Mouse (Mus musculus) limb, embryonic 10.5 days (tissue): ENCODE measurements around the gene 1700020L24Rik. TPM values are rescaled to one million over a fixed set of nuclear protein-coding genes. Genes with fewer than 3 reads are reported as not detected.

Experiments used
- DNase-seq: peaks from one replicate; pipeline ENCODE4 v3.0.0-alpha.2; 2017; ENCODE audit warnings: low spot score
- H3K27ac ChIP-seq: fragments of 300-500 bp; sonication (generic); 2 replicates; pipeline ENCODE4 v1.5.1; 2016; ENCODE audit warnings: mild to moderate bottlenecking
- H3K27me3 ChIP-seq: fragments of 300-500 bp; sonication (generic); 2 replicates; pipeline ENCODE4 v1.6.1; 2016; ENCODE audit warnings: low read depth, mild to moderate bottlenecking; ENCODE audit not compliant: poor library complexity, severe bottlenecking
- H3K36me3 ChIP-seq: fragments of 300-500 bp; sonication (generic); 2 replicates; pipeline ENCODE4 v1.6.1; 2016; ENCODE audit warnings: mild to moderate bottlenecking, moderate library complexity
- H3K4me1 ChIP-seq: fragments of 300-500 bp; sonication (generic); 2 replicates; pipeline ENCODE4 v1.6.1; 2016
- H3K4me3 ChIP-seq: fragments of 300-500 bp; sonication (generic); 2 replicates; pipeline ENCODE4 v1.5.1; 2016; ENCODE audit warnings: mild to moderate bottlenecking, moderate library complexity
- H3K9me3 ChIP-seq: fragments of 300-500 bp; sonication (generic); replicated peaks from 2 replicates; pipeline ENCODE4 v1.6.1; 2016; ENCODE audit warnings: mild to moderate bottlenecking
- WGBS: fragments of 180-500 bp; shearing (Covaris S2); methylation state at CpG from one replicate; pipeline ENCODE4 v1.1.7; 2016; 5-methylcytosine and 5-hydroxymethylcytosine counted together
- polyA plus RNA-seq: library from polyadenylated mRNA; unstranded; fragments of >200 nt; fragmentation: Nextera tagmentation; extraction: Ambion mirVana; gene quantifications from 2 replicates; pipeline ENCODE4 v1.2.1, GENCODE M21; 2016

The 1700020L24Rik gene
- polyA plus RNA-seq, 1 experiment from 2014 or later = 0.31 TPM

- H3K27me3 ChIP-seq = peaks cover 54% of the 10 kb centered on the region
- peak; percentile 40 for DNase-seq
- no peak overlapping the region for H3K27ac ChIP-seq
- WGBS = 6% methylated on average over 38 of the region's 38 CpGs
- no peaks in the 10 kb centered on the region for H3K9me3 ChIP-seq
- H3K4me1 ChIP-seq = peaks cover 13% of the 10 kb centered on the region
- no peaks in the 10 kb centered on the region for H3K36me3 ChIP-seq
- no peak overlapping the region; the same call in 1 of the 2 replicates for H3K4me3 ChIP-seq
Measured at GRCm38 (mm10) chr11:83418566-83418965, 18.9 kb upstream of the 1700020L24Rik start.

- 41% methylated on average over 4 of the region's 4 CpGs for WGBS
- Histone ChIP-seq H3K9me3 (no peaks in the 10 kb centered on the region), H3K4me1 (peaks cover 13% of the 10 kb centered on the region), H3K27ac (no peak overlapping the region), H3K27me3 (peaks cover 63% of the 10 kb centered on the region), H3K36me3 (no peaks in the 10 kb centered on the region), H3K4me3 (no peak overlapping the region)
- peak; percentile 34 for DNase-seq
Measured at GRCm38 (mm10) chr11:83420338-83420737, 17.1 kb upstream of the 1700020L24Rik start.

- Histone ChIP-seq H3K27me3 (peaks cover 73% of the 10 kb centered on the region), H3K4me1 (peaks cover 13% of the 10 kb centered on the region), H3K9me3 (no peaks in the 10 kb centered on the region), H3K27ac (no peak overlapping the region), H3K36me3 (no peaks in the 10 kb centered on the region), H3K4me3 (no peak overlapping the region)
- DNase-seq = peak; percentile 89
- 3% methylated on average over 9 of the region's 9 CpGs for WGBS
Measured at GRCm38 (mm10) chr11:83421305-83421704, 16.2 kb upstream of the 1700020L24Rik start.

- H3K27ac ChIP-seq = no peak overlapping the region
- H3K36me3 ChIP-seq = no peaks in the 10 kb centered on the region
- no peak overlapping the region for H3K4me3 ChIP-seq
- H3K27me3 ChIP-seq = peaks cover 80% of the 10 kb centered on the region
- DNase-seq = peak; percentile 86
- H3K4me1 ChIP-seq = peaks cover 13% of the 10 kb centered on the region
- WGBS = 8% methylated on average over 8 of the region's 8 CpGs
- no peaks in the 10 kb centered on the region for H3K9me3 ChIP-seq
Measured at GRCm38 (mm10) chr11:83424681-83425080, 12.8 kb upstream of the 1700020L24Rik start.

- Histone ChIP-seq H3K4me3 (peak overlapping the region; percentile 19), H3K27ac (no peak overlapping the region), H3K9me3 (no peaks in the 10 kb centered on the region), H3K36me3 (no peaks in the 10 kb centered on the region), H3K4me1 (peaks cover 15% of the 10 kb centered on the region), H3K27me3 (peaks cover 68% of the 10 kb centered on the region)
- 20% methylated on average over 17 of the region's 17 CpGs for WGBS
- DNase-seq = peak; percentile 30
Measured at GRCm38 (mm10) chr11:83426964-83427363, 10.5 kb upstream of the 1700020L24Rik start.

GRCm38 (mm10) chr11:83429355-83429754 is 8.1 kb upstream of the 1700020L24Rik start, which contains the start of gene Gas2l2:
Gas2l2 (minus strand) TSS chr11:83429455.
- no peaks in the 10 kb centered on the region for H3K36me3 ChIP-seq
- no peak within 1 kb of the TSS for H3K4me3 ChIP-seq
- H3K4me1 ChIP-seq = peaks cover 15% of the 10 kb centered on the region
- WGBS = 62% methylated on average over 5 of the region's 5 CpGs
- H3K27ac ChIP-seq = no peak within 1 kb of the TSS
- no peaks in the 10 kb centered on the region for H3K9me3 ChIP-seq
- DNase-seq = no peak
- peaks cover 58% of the 10 kb centered on the region for H3K27me3 ChIP-seq

GRCm38 (mm10) chr11:83432533-83432932 is 4.9 kb upstream of the 1700020L24Rik start:
- WGBS = 83% methylated on average over 2 of the region's 2 CpGs

GRCm38 (mm10) chr11:83439426-83440060 is 2.1 kb downstream of the 1700020L24Rik start:
- Histone ChIP-seq H3K4me1 (peaks cover 36% of the 10 kb centered on the region), H3K27ac (no peak overlapping the region), H3K27me3 (peaks cover 51% of the 10 kb centered on the region), H3K9me3 (no peaks in the 10 kb centered on the region), H3K36me3 (no peaks in the 10 kb centered on the region), H3K4me3 (peak overlapping the region; percentile 67)
- DNase-seq = no peak
- WGBS = 32% methylated on average over 11 of the region's 11 CpGs

More at GRCm38 (mm10) chr11:83432533-83432932, 4.9 kb upstream of the 1700020L24Rik start:
- DNase-seq = no peak
- no peak overlapping the region for H3K27ac ChIP-seq
- no peak overlapping the region for H3K4me3 ChIP-seq
- no peaks in the 10 kb centered on the region for H3K9me3 ChIP-seq
- H3K27me3 ChIP-seq = peaks cover 38% of the 10 kb centered on the region
- no peaks in the 10 kb centered on the region for H3K36me3 ChIP-seq
- peaks cover 9% of the 10 kb centered on the region; the same call in 1 of the 2 replicates for H3K4me1 ChIP-seq

- H3K27ac ChIP-seq = peak overlapping the region; percentile 79
- peak; percentile 92 for DNase-seq
- peaks cover 52% of the 10 kb centered on the region for H3K27me3 ChIP-seq
- peak overlapping the region; percentile 67 for H3K4me3 ChIP-seq
- under 1% methylated on average over 67 of the region's 75 CpGs for WGBS
- peaks cover 41% of the 10 kb centered on the region for H3K4me1 ChIP-seq
- H3K36me3 ChIP-seq = no peaks in the 10 kb centered on the region
- no peaks in the 10 kb centered on the region for H3K9me3 ChIP-seq
Measured at GRCm38 (mm10) chr11:83440081-83441064, 2.9 kb downstream of the 1700020L24Rik start.

- no peak overlapping the region for H3K27ac ChIP-seq
- no peaks in the 10 kb centered on the region for H3K36me3 ChIP-seq
- peaks cover 60% of the 10 kb centered on the region for H3K27me3 ChIP-seq
- peak overlapping the region; percentile 67; the same call in 1 of the 2 replicates for H3K4me3 ChIP-seq
- WGBS = 60% methylated on average over 7 of the region's 7 CpGs
- DNase-seq = no peak
- H3K4me1 ChIP-seq = peaks cover 41% of the 10 kb centered on the region
- H3K9me3 ChIP-seq = no peaks in the 10 kb centered on the region
Measured at GRCm38 (mm10) chr11:83441235-83441634, 3.8 kb downstream of the 1700020L24Rik start.

GRCm38 (mm10) chr11:83442596-83443267 is 5.3 kb downstream of the 1700020L24Rik start:
- peaks cover 46% of the 10 kb centered on the region for H3K4me1 ChIP-seq
- H3K27me3 ChIP-seq = peaks cover 75% of the 10 kb centered on the region
- peak; percentile 78 for DNase-seq
- 11% methylated on average over 29 of the region's 29 CpGs for WGBS
- no peaks in the 10 kb centered on the region for H3K36me3 ChIP-seq
- no peaks in the 10 kb centered on the region for H3K9me3 ChIP-seq
- H3K4me3 ChIP-seq = peak overlapping the region; percentile 24
- H3K27ac ChIP-seq = no peak overlapping the region

GRCm38 (mm10) chr11:83443824-83444223 is 6.3 kb downstream of the 1700020L24Rik start:
- Histone ChIP-seq H3K27me3 (peaks cover 79% of the 10 kb centered on the region), H3K36me3 (no peaks in the 10 kb centered on the region), H3K9me3 (no peaks in the 10 kb centered on the region), H3K4me3 (peak overlapping the region; percentile 42), H3K4me1 (peaks cover 57% of the 10 kb centered on the region), H3K27ac (no peak overlapping the region)
- 7% methylated on average over 7 of the region's 7 CpGs for WGBS
- no peak for DNase-seq
